Comparison of ENCODE assay signal across 17 mouse cellular contexts in the genomic region with DNA sequence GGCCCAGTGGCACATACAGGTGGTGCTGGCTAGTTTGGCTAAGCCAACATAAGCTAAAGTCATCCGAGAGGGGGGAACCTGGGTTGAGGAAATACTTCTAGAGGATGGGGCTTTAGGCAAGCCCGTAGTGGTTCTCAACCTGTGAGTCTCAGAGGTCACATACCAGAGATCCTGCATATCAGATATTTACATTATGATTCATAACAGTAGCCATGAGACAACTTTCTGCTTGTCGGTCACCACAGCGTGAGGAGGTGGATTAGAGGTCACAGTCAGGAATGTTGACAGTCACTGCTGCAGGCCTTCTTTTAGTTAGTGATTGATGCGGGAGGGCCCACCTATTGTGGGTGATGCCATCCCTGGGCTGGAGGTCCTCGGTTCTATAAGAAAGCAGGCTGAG.
"Had no signal": no experiment of that assay in that cellular context is flagged by ENCODE, and none has a peak within 500 bp of the region (broad histone marks: within the 10 kb centered on the region; RNA-seq: fewer than 3 reads in every experiment).

No protein-coding gene starts in this region.

- H3K4me3 ChIP-seq: midbrain, embryonic 10.5 days; midbrain, embryonic 12.5 days; myocyte; neural tube, embryonic 13.5 days; neural tube, embryonic 15.5 days; stomach, embryonic 15.5 days had no signal

- H3K36me3 ChIP-seq: midbrain, embryonic 10.5 days; midbrain, embryonic 12.5 days; neural tube, embryonic 13.5 days; neural tube, embryonic 15.5 days; stomach, embryonic 15.5 days had no signal

- H3K27me3 ChIP-seq: midbrain, embryonic 12.5 days; neural tube, embryonic 13.5 days; neural tube, embryonic 15.5 days; stomach, embryonic 15.5 days had no signal

- H3K9me3 ChIP-seq: midbrain, embryonic 10.5 days; midbrain, embryonic 12.5 days; neural tube, embryonic 13.5 days; neural tube, embryonic 15.5 days; stomach, embryonic 15.5 days had no signal

- H3K4me1 ChIP-seq: midbrain, embryonic 10.5 days; neural tube, embryonic 15.5 days had no signal

- H3K4me2 ChIP-seq: lung, embryonic 14.5 days; midbrain, embryonic 12.5 days; neural tube, embryonic 13.5 days; neural tube, embryonic 15.5 days; stomach, embryonic 15.5 days had no signal

- DNase-seq: lung, adult 18-20 months; lung, embryonic 14.5 days; lung, postnatal 14 days; midbrain, embryonic 14.5 days; retina, postnatal 1 day; right cerebral cortex, postnatal 14 days; thymus, adult 18-20 months; thymus, postnatal 14 days; thymus, postnatal 36 days had no signal

- H3K27ac ChIP-seq: liver, embryonic 14.5 days; midbrain, embryonic 10.5 days; midbrain, embryonic 12.5 days; neural tube, embryonic 13.5 days; neural tube, embryonic 15.5 days; stomach, embryonic 15.5 days had no signal

- H3K9ac ChIP-seq: liver, embryonic 14.5 days; lung, embryonic 14.5 days; midbrain, embryonic 12.5 days; neural tube, embryonic 13.5 days; neural tube, embryonic 15.5 days; stomach, embryonic 15.5 days had no signal

- ATAC-seq: midbrain, embryonic 16.5 days had no signal
